Mouse (Mus musculus): ENCODE data around the gene Gm38655.

- TF ChIP-seq CTCF (IDR thresholded peaks at IDR 0.05; ENCODE audit: low read depth) = no peak
- no peak for TF ChIP-seq EP300 (optimal IDR thresholded peaks at IDR 0.05)
Observed at GRCm38 (mm10) chr17:25211705-25212104, 36.4 kb upstream of the Gm38655 start.

Data from stomach, postnatal 0 days (tissue).